Mouse (Mus musculus) forebrain, postnatal 0 days (tissue): ENCODE data around the gene Srl. TPM values are rescaled to one million over a fixed set of nuclear protein-coding genes. Genes with fewer than 3 reads are reported as not detected.
"Not testable (repeated sequence)": the region's sequence is repeated elsewhere in the genome, so short reads cannot be mapped to it uniquely, and the experiment has no call there.

ENCODE experiments used
- ATAC-seq: fragments of 200-750 bp; cut with Nextera tagmentation; 2 replicates; pipeline ENCODE4 v1.8.0; 2017; ENCODE audit warnings: mild to moderate bottlenecking, moderate library complexity
- DNase-seq: peaks from one replicate; pipeline ENCODE4 v3.0.0-alpha.2; 2015
- H3K27ac ChIP-seq: fragments of 300-500 bp; sonication (generic); 2 replicates; pipeline ENCODE4 v1.5.1; 2014; ENCODE audit warnings: low read depth, mild to moderate bottlenecking, antibody characterized with exemption, low read length, moderate library complexity, mixed read lengths
- H3K27me3 ChIP-seq: fragments of 300-500 bp; sonication (generic); 2 replicates; pipeline ENCODE4 v1.6.1; 2014; ENCODE audit warnings: mild to moderate bottlenecking, low read length, mixed read lengths; ENCODE audit not compliant: insufficient read depth
- H3K36me3 ChIP-seq: fragments of 300-500 bp; sonication (generic); 2 replicates; pipeline ENCODE4 v1.6.1; 2014; ENCODE audit warnings: mild to moderate bottlenecking, moderate library complexity; ENCODE audit not compliant: insufficient read depth
- H3K4me1 ChIP-seq: fragments of 300-500 bp; sonication (generic); 2 replicates; pipeline ENCODE4 v1.6.1; 2014; ENCODE audit warnings: antibody characterized with exemption; ENCODE audit not compliant: insufficient read depth
- H3K4me2 ChIP-seq: fragments of 300-500 bp; sonication (generic); 2 replicates; pipeline ENCODE4 v1.6.1; 2014; ENCODE audit warnings: low read depth, mild to moderate bottlenecking, moderate library complexity
- H3K4me3 ChIP-seq: fragments of 300-500 bp; sonication (generic); 2 replicates; pipeline ENCODE4 v1.5.1; 2014; ENCODE audit warnings: low read depth, low read length, mixed read lengths
- H3K9ac ChIP-seq: fragments of 300-500 bp; sonication (generic); 2 replicates; pipeline ENCODE4 v1.6.1; 2014; ENCODE audit warnings: mild to moderate bottlenecking
- H3K9me3 ChIP-seq: fragments of 300-500 bp; sonication (generic); 2 replicates; pipeline ENCODE4 v1.6.1; 2016; ENCODE audit warnings: low read length
- CTCF ChIP-seq: sonication (generic); IDR thresholded peaks from 2 replicates; pipeline ENCODE4 v1.5.1; 2016; ENCODE audit warnings: antibody characterized with exemption, control low read depth, low read depth
- WGBS: fragments of 180-500 bp; shearing (Covaris S2); extraction: QIAGEN DNeasy Blood & Tissue Kit; methylation state at CpG from one replicate; pipeline ENCODE4 v1.1.7; 2014; 5-methylcytosine and 5-hydroxymethylcytosine counted together
- polyA plus RNA-seq: library from polyadenylated mRNA; unstranded; fragments of >200 nt; fragmentation: Nextera tagmentation; extraction: Ambion mirVana; gene quantifications from 2 replicates; pipeline ENCODE4 v1.2.1, GENCODE M21; 2015
- total RNA-seq: library from RNA; depleted of rRNA; stranded (reverse); fragments of >200 nt; gene quantifications from 2 replicates; pipeline ENCODE4 v1.2.3, GENCODE M21; 2014

The Srl gene
- total and polyA plus RNA-seq, 2 experiments from 2014 or later = 23.4 to 55.0 TPM

- Histone ChIP-seq H3K4me1 (peaks cover 7% of the 10 kb centered on the region; the same call in 1 of the 2 replicates), H3K27me3 (no peaks in the 10 kb centered on the region), H3K27ac (no peak overlapping the region), H3K9ac (no peak overlapping the region), H3K36me3 (no peaks in the 10 kb centered on the region), H3K9me3 (no peaks in the 10 kb centered on the region), H3K4me2 (no peak overlapping the region), H3K4me3 (no peak overlapping the region)
- 82% methylated on average over 3 of the region's 3 CpGs for WGBS
- DNase-seq (no peak), ATAC-seq (no peak)
- TF ChIP-seq CTCF = no peak
Observed at GRCm38 (mm10) chr16:4583807-4584206, 42.2 kb upstream of the Srl start.

- H3K4me3 ChIP-seq, H3K27ac ChIP-seq, H3K9ac ChIP-seq, ATAC-seq, H3K4me1 ChIP-seq, H3K9me3 ChIP-seq, H3K4me2 ChIP-seq, H3K36me3 ChIP-seq, H3K27me3 ChIP-seq, DNase-seq: not testable (repeated sequence)
- WGBS = 95% methylated on average over 3 of the region's 4 CpGs
Observed at GRCm38 (mm10) chr16:4581179-4581578, 39.6 kb upstream of the Srl start.

GRCm38 (mm10) chr16:4578630-4579029, 37.0 kb upstream of the Srl start:
- H3K4me2 ChIP-seq = no peak overlapping the region

DNA sequence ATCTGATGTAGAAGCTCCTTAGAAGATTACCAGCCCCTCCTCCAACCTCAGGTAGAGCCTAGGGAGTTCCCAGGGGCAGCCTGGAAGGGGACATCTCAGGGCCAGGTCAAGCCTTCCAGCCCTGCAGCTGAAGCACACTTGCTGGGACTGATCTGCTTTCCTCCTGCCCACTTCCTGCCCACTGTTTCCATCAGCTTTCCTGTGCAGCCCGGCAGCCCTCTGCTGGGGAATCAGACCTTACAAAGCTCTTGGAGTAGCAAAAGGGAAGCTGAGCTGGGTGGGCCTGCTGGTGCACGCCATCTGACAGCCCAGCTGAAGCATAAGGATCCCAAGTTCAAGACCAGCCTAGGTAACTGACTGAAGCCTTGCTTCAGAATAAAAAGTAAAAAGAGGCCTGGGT, 35.3 kb upstream of the Srl start:
- TF ChIP-seq CTCF = no peak
- ATAC-seq (no peak), DNase-seq (no peak)
- H3K36me3 ChIP-seq = no peaks in the 10 kb centered on the region
- no peaks in the 10 kb centered on the region for H3K27me3 ChIP-seq
- H3K4me2 ChIP-seq = no peak overlapping the region
- WGBS = 63% methylated on average over 2 of the region's 2 CpGs
- no peak overlapping the region for H3K4me3 ChIP-seq
- H3K9ac ChIP-seq = no peak overlapping the region
- H3K27ac ChIP-seq = no peak overlapping the region
- no peaks in the 10 kb centered on the region for H3K4me1 ChIP-seq
- no peaks in the 10 kb centered on the region for H3K9me3 ChIP-seq

More at GRCm38 (mm10) chr16:4578630-4579029, 37.0 kb upstream of the Srl start:
- no peak for ATAC-seq
- DNase-seq = no peak
- TF ChIP-seq CTCF = no peak
- H3K9ac ChIP-seq = no peak overlapping the region
- no peaks in the 10 kb centered on the region for H3K9me3 ChIP-seq
- no peak overlapping the region for H3K27ac ChIP-seq
- no peaks in the 10 kb centered on the region for H3K27me3 ChIP-seq
- 82% methylated on average over 7 of the region's 7 CpGs for WGBS
- H3K4me3 ChIP-seq = no peak overlapping the region
- H3K4me1 ChIP-seq = no peaks in the 10 kb centered on the region
- no peaks in the 10 kb centered on the region for H3K36me3 ChIP-seq

- Histone ChIP-seq H3K27me3 (no peaks in the 10 kb centered on the region), H3K9ac (no peak overlapping the region), H3K4me1 (no peaks in the 10 kb centered on the region), H3K36me3 (no peaks in the 10 kb centered on the region), H3K4me3 (no peak overlapping the region), H3K4me2 (no peak overlapping the region), H3K9me3 (no peaks in the 10 kb centered on the region), H3K27ac (no peak overlapping the region)
- no peak for DNase-seq
- 47% methylated on average over 2 of the region's 2 CpGs for WGBS
- TF ChIP-seq CTCF = no peak
- ATAC-seq = no peak
Observed at GRCm38 (mm10) chr16:4576038-4576437, 34.4 kb upstream of the Srl start.

- no peak overlapping the region for H3K27ac ChIP-seq
- no peaks in the 10 kb centered on the region for H3K4me1 ChIP-seq
- no peak for ATAC-seq
- TF ChIP-seq CTCF = no peak
- H3K27me3 ChIP-seq = no peaks in the 10 kb centered on the region
- H3K9ac ChIP-seq = no peak overlapping the region
- H3K4me3 ChIP-seq = no peak overlapping the region
- no peak overlapping the region for H3K4me2 ChIP-seq
- DNase-seq = no peak
- no peaks in the 10 kb centered on the region for H3K36me3 ChIP-seq
- 70% methylated on average over 4 of the region's 4 CpGs for WGBS
- no peaks in the 10 kb centered on the region for H3K9me3 ChIP-seq
Observed at GRCm38 (mm10) chr16:4570737-4571136, 29.1 kb upstream of the Srl start.

GRCm38 (mm10) chr16:4567912-4568311, 26.3 kb upstream of the Srl start:
- Histone ChIP-seq H3K9ac (no peak overlapping the region), H3K27me3 (no peaks in the 10 kb centered on the region), H3K36me3 (no peaks in the 10 kb centered on the region), H3K4me3 (no peak overlapping the region), H3K27ac (no peak overlapping the region), H3K4me2 (no peak overlapping the region), H3K4me1 (no peaks in the 10 kb centered on the region), H3K9me3 (no peaks in the 10 kb centered on the region)
- peak; percentile 83 for DNase-seq
- peak; percentile 83 for TF ChIP-seq CTCF
- WGBS = 19% methylated on average over 4 of the region's 4 CpGs
- ATAC-seq = peak; percentile 53; the same call in 1 of the 2 replicates
